Mouse (Mus musculus) thymus, adult 2 months (tissue): ENCODE measurements around the gene Pla2g4a. TPM values are rescaled to one million over a fixed set of nuclear protein-coding genes. Genes with fewer than 3 reads are reported as not detected.

Experiments used
- DNase-seq: peaks from one replicate; pipeline ENCODE4 v3.0.0; 2021
- H3K27ac ChIP-seq: fragments of 200-500 bp; 2 replicates; pipeline ENCODE4 v1.5.1; 2012; ENCODE audit warnings: low read length, control low read depth; ENCODE audit not compliant: control insufficient read depth, insufficient read depth
- H3K27me3 ChIP-seq: fragments of 200-500 bp; 2 replicates; pipeline ENCODE4 v1.6.1; 2012; ENCODE audit warnings: mild to moderate bottlenecking, low read length, moderate library complexity, mixed read lengths; ENCODE audit not compliant: control insufficient read depth, insufficient read depth
- H3K36me3 ChIP-seq: fragments of 200-500 bp; 2 replicates; pipeline ENCODE4 v1.6.1; 2012; ENCODE audit warnings: mild to moderate bottlenecking, low read length, moderate library complexity; ENCODE audit not compliant: control insufficient read depth, insufficient read depth
- H3K4me1 ChIP-seq: fragments of 200-500 bp; replicated peaks from 2 replicates; pipeline ENCODE4 v1.6.1; 2012; ENCODE audit warnings: low read length; ENCODE audit not compliant: control insufficient read depth, insufficient read depth
- H3K4me3 ChIP-seq: fragments of 200-500 bp; 2 replicates; pipeline ENCODE4 v1.5.1; 2012; ENCODE audit warnings: mild to moderate bottlenecking, low read length, control low read depth, moderate library complexity; ENCODE audit not compliant: control insufficient read depth, insufficient read depth
- CTCF ChIP-seq: fragments of 200-500 bp; IDR thresholded peaks from 2 replicates; pipeline ENCODE4 v1.5.1; 2012; ENCODE audit warnings: mild to moderate bottlenecking, control low read depth, low read length, moderate library complexity, borderline replicate concordance; ENCODE audit not compliant: control insufficient read depth, poor library complexity, insufficient read depth; ENCODE audit errors: extremely low read depth
- POLR2A ChIP-seq: fragments of 200-500 bp; IDR thresholded peaks from 2 replicates; pipeline ENCODE4 v1.6.1; 2012; ENCODE audit warnings: mild to moderate bottlenecking, low read length, control low read depth, moderate library complexity; ENCODE audit not compliant: control insufficient read depth, poor library complexity, insufficient read depth; ENCODE audit errors: extremely low read depth
- WGBS: fragments of 180-500 bp; shearing (Covaris S2); methylation state at CpG from one replicate; pipeline ENCODE4 v1.1.7; 2018; 5-methylcytosine and 5-hydroxymethylcytosine counted together
- polyA plus RNA-seq: library from polyadenylated mRNA; depleted of rRNA; stranded (reverse); fragments of >200 nt; gene quantifications from 2 replicates; pipeline ENCODE4 v1.2.3, GENCODE M21; 2012

Gene Pla2g4a
- polyA plus RNA-seq, 1 experiment, result 1.7 TPM

DNA sequence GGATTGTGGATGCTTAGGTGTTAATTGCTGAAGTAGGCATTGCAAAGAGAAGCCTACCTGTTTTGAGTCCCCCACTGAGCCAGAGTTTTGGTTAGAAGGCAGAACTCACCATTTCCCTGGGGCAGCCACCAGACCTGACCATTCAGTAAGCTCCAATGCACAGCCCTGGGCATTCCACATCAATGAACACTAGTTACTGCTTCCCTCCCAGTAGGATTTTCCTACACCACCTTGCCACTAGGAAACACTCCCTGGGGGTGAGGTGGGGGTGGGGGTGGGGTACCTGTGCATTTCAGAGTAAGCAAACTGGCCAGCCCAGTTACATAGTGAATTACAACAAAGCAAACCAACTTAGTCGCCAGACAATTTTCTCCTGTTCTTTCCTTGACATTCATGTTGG lies 10.8 kb downstream of the Pla2g4a start:
- Histone ChIP-seq H3K36me3 (no peaks in the 10 kb centered on the region), H3K4me3 (no peak overlapping the region), H3K27me3 (no peaks in the 10 kb centered on the region), H3K27ac (no peak overlapping the region), H3K4me1 (no peaks in the 10 kb centered on the region)
- TF ChIP-seq POLR2A, result no peak
- TF ChIP-seq CTCF, result no peak
- DNase-seq, result no peak
- WGBS, result 94% methylated on average over 1 of the region's 1 CpGs

DNA sequence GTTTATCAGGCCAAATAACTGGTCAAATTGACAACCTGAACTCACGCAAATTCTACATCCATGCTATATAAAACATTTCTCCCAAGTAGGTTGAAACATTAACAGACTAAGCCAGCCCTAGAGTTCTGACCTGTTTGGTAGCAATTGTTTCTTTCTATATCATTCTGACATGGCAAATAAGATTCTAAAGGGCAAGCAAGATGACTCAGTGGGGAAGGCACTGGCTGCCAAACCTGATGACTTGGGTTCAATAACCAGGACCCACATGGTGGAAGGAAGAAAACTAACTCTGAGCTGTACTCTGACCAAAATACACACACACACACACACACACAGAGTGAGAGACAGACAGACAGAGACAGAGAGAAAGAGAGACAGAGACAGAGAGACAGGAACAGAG lies 11.8 kb downstream of the Pla2g4a start:
- Histone ChIP-seq H3K27ac (no peak overlapping the region), H3K27me3 (no peaks in the 10 kb centered on the region), H3K36me3 (no peaks in the 10 kb centered on the region), H3K4me1 (no peaks in the 10 kb centered on the region), H3K4me3 (no peak overlapping the region)
- DNase-seq, result no peak
- TF ChIP-seq CTCF (no peak), POLR2A (no peak)
- 98% methylated on average over 1 of the region's 1 CpGs for WGBS

DNA sequence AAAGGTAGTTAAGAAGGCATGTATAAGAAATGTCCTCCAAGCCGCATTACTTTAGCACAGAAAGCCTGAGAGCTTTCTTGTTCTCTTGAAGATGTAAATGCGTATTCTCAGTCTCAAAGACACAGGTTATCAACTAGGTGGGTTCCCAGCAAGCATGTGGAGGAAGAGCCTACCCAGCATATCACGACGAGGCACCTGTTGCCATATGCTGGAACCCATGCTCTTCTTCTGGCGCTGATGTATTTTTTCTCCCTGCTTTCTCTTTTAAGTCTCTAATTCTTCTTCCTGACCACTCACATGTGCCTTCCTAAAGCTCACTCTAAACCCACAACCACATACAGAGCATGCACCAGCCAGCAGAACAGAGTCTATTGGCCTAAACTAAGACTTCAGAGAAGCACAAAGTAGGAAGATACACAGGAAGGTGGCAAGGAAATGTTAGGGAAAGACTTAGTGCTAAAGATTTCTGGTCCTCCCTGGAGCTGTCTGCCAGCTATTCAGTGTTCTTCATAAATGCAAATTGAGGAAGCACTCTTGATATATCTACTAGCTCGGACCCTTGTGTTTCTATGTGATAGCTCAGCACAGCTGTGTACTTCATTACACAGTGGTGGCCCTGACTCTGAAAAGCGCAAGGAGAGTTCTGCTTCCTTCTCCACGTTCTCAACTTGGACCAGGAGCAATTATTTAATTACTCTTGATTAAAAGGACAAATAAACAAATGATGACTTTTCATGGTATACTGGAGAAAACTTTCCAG lies 12.8 kb downstream of the Pla2g4a start:
- TF ChIP-seq POLR2A (no peak), CTCF (no peak)
- no peaks in the 10 kb centered on the region for H3K4me1 ChIP-seq
- H3K27ac ChIP-seq, result no peak overlapping the region
- no peak for DNase-seq
- H3K27me3 ChIP-seq, result no peaks in the 10 kb centered on the region
- no peak overlapping the region for H3K4me3 ChIP-seq
- H3K36me3 ChIP-seq, result no peaks in the 10 kb centered on the region
- WGBS, result 42% methylated on average over 8 of the region's 8 CpGs

DNA sequence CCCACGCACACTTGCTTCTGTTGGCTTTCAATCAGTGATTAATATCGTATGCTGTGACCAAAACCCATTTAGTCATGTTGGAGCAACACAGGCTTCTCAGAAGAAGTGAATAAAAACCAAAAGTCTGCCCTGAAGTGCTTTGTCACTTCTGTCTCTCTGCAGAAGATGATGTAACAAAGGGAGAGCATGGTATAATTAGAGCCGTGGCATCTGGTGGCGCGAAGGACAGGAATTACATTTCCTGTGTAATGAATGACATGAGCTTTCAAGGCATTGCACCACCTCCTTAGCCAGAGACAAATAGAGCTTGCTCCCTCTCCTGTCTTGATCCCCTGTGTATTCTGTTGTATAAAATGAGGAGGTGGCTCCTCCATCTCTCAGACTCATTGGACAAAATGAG lies 14.1 kb downstream of the Pla2g4a start:
- Histone ChIP-seq H3K36me3 (no peaks in the 10 kb centered on the region), H3K4me3 (no peak overlapping the region), H3K27ac (no peak overlapping the region), H3K27me3 (no peaks in the 10 kb centered on the region), H3K4me1 (no peaks in the 10 kb centered on the region)
- WGBS, result 44% methylated on average over 5 of the region's 5 CpGs
- TF ChIP-seq CTCF (no peak), POLR2A (no peak)
- DNase-seq, result no peak

DNA sequence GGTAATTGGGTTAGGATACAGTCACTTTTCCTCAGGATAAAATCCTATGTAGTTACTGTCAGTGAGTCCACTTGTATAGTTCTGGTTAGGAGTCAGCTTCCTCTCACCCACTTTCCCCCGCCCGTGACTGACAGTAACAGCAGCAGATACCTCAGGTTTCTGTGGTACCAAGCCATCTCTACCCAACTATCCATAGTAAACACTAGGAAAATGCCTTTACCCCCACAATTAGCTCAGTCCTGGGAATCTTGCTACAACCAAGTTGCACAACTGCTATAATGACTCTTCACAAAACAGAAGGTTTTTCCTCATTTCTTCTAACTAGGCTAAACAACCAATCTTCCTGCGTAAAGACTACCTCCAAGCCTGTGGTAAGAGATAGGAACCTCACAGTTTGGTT lies 14.7 kb downstream of the Pla2g4a start:
- Histone ChIP-seq H3K36me3 (no peaks in the 10 kb centered on the region), H3K4me1 (no peaks in the 10 kb centered on the region), H3K27ac (no peak overlapping the region), H3K27me3 (no peaks in the 10 kb centered on the region), H3K4me3 (no peak overlapping the region)
- WGBS, result 79% methylated on average over 3 of the region's 3 CpGs
- DNase-seq, result no peak
- TF ChIP-seq CTCF (no peak), POLR2A (no peak)

DNA sequence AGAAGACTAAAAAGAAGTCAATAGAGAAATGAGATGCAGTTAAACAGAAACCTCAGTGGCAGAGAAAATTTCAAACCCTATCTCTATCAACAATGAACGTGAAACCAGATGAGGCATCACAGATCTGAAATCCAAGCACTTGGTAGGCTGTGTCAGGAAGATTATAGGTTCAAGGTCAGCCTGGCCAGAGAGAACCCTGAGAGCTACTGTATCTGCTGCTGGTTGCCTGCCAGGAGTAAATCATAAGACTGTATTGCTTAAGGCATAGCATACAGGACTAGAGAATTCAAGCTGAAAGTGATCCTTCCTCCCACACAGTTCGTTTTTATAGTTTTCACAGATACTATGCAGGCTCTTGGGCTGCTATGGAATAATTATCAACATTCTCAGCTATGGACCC lies 17.5 kb downstream of the Pla2g4a start:
- no peaks in the 10 kb centered on the region for H3K36me3 ChIP-seq
- no peak for DNase-seq
- H3K4me1 ChIP-seq, result no peaks in the 10 kb centered on the region
- no peak for TF ChIP-seq CTCF
- no peak for TF ChIP-seq POLR2A
- H3K4me3 ChIP-seq, result no peak overlapping the region
- 83% methylated on average over 2 of the region's 2 CpGs for WGBS
- no peaks in the 10 kb centered on the region for H3K27me3 ChIP-seq
- H3K27ac ChIP-seq, result no peak overlapping the region

DNA sequence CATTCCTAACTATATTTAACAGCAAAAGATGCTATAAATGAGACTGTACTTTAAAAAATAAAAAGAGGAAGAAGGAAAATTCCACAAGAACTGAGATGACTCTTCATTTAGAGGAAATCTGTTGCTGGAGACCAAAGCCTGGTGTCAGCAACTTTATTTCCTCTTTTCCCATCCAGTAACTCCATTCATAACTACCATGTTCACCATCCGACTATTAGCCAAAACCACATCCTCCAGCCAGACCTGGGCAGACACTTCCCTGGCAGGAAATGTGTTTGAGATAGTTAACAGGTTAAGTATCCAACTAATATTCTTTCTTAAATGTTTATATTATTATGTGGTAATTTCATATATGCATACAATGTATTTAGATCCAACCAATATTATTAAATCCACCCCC lies 20.8 kb downstream of the Pla2g4a start:
- H3K4me3 ChIP-seq, result no peak overlapping the region
- WGBS, result 11% methylated on average over 1 of the region's 1 CpGs
- DNase-seq, result no peak

More for the DNA sequence above, 20.8 kb downstream of the Pla2g4a start:
- no peak for TF ChIP-seq CTCF
- no peak for TF ChIP-seq POLR2A
- Histone ChIP-seq H3K4me1 (no peaks in the 10 kb centered on the region), H3K27ac (no peak overlapping the region), H3K27me3 (no peaks in the 10 kb centered on the region), H3K36me3 (no peaks in the 10 kb centered on the region)
